27 mouse cellular contexts compared by ENCODE assay signal in the genomic region with DNA sequence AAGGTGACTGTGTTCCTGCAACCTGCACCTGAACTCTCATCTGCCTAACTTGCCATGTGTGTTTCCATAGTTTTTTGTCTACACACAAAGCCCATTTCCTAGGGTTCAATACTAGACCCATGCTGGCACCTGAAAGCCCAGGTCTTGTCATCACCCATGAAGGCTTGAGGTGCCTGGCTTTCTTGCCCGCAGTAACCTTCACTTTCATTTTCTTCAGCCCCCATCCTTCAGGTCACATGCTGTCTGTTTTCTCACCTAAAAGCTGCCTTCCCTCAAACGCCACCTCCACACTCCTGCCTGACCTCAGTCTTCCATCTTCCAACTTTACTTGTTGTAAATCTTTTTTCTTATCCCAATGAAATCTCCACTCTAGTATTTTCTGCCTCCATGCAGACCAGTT.
DNase-seq lines count a peak whose midpoint lies in the region; ATAC-seq and TF ChIP-seq lines count a peak whose summit lies in the region.
"Had no signal": no experiment of that assay in that cellular context is flagged by ENCODE, and none has a peak within 500 bp of the region (broad histone marks: within the 10 kb centered on the region; RNA-seq: fewer than 3 reads in every experiment).

No protein-coding gene starts in this region.

- H3K27ac ChIP-seq in left cerebral cortex, adult 2 months = no peak overlapping the region
- H3K27ac ChIP-seq: heart, embryonic 15.5 days; hindbrain, embryonic 13.5 days; kidney, embryonic 15.5 days; limb, embryonic 12.5 days; liver, embryonic 15.5 days; midbrain, embryonic 12.5 days; neural tube, embryonic 15.5 days had no signal

- H3K27me3 ChIP-seq in splenic B cell, adult 2 months (ENCODE audit: control insufficient read depth, insufficient read depth, low read length, poor library complexity, severe bottlenecking) = no peaks in the 10 kb centered on the region
- H3K27me3 ChIP-seq: heart, embryonic 15.5 days; hindbrain, embryonic 13.5 days; kidney, embryonic 15.5 days; limb, embryonic 12.5 days; liver, embryonic 15.5 days; megakaryocyte, embryonic 14.5 days; midbrain, embryonic 12.5 days; neural tube, embryonic 15.5 days had no signal

- no peaks in the 10 kb centered on the region for H3K36me3 ChIP-seq in splenic B cell, adult 2 months (ENCODE audit: control insufficient read depth, insufficient read depth, low read length, poor library complexity, severe bottlenecking)
- H3K36me3 ChIP-seq: heart, embryonic 15.5 days; hindbrain, embryonic 13.5 days; kidney, embryonic 15.5 days; limb, embryonic 12.5 days; midbrain, embryonic 12.5 days; neural tube, embryonic 15.5 days had no signal

- peak; percentile 98 for ATAC-seq in activated CD4-positive, CD25-positive, alpha-beta regulatory T cell, adult 4 months
- peak; percentile 56 for ATAC-seq in megakaryocyte, adult 5-6 weeks (ENCODE audit: poor library complexity, severe bottlenecking)
- ATAC-seq: forebrain, postnatal 0 days had no signal

- intact Hi-C loops in left cerebral cortex, adult 2 months (cut with DNase I) = no loop called here

- no peak overlapping the region for H3K4me3 ChIP-seq in left cerebral cortex, adult 2 months
- H3K4me3 ChIP-seq: erythroblast, embryonic 14.5 days; heart, embryonic 15.5 days; hindbrain, embryonic 13.5 days; kidney, embryonic 15.5 days; limb, embryonic 12.5 days; liver, embryonic 15.5 days; megakaryocyte, embryonic 14.5 days; midbrain, embryonic 12.5 days; neural tube, embryonic 15.5 days had no signal

- DNase-seq in CD4-positive, CD25-positive, alpha-beta regulatory T cell, adult 2 months (ENCODE audit: low read depth, low spot score) = peak; percentile 64
- peak; percentile 18 for DNase-seq in splenic B cell, adult 2 months (ENCODE audit: low read depth, low spot score)
- DNase-seq in lung, postnatal 14 days = no peak
- no peak for DNase-seq in kidney, postnatal 25 days
- no peak for DNase-seq in left cerebral cortex, adult 2 months (ENCODE audit: extremely low spot score in 1 of 2, low spot score in 2 of 2)
- DNase-seq: adrenal gland, adult 8-10 months; cerebellum, adult 2 months; cerebellum, postnatal 14 days; forebrain, postnatal 0 days; heart, postnatal 36 days; kidney, adult 11 months; layer of hippocampus, adult 9-11 months; lung, embryonic 14.5 days; retina, postnatal 1 day; right cerebral cortex, postnatal 25 days; thymus, postnatal 4 days had no signal

- no peak for TF ChIP-seq CTCF in left cerebral cortex, adult 2 months (IDR thresholded peaks at IDR 0.05)

Comparison
In these comparisons a context has a peak if more than half of its experiments do, and no peak if none do; other contexts are left out.
1. DNase-seq: peak in CD4-positive, CD25-positive, alpha-beta regulatory T cell, adult 2 months (single experiment) and splenic B cell, adult 2 months (single experiment); none in lung, postnatal 14 days (single experiment), kidney, postnatal 25 days (0 of 2) and left cerebral cortex, adult 2 months (0 of 2).